Mouse (Mus musculus): ENCODE measurements around the gene Cfap43. TPM values are rescaled to one million over a fixed set of nuclear protein-coding genes. Genes with fewer than 3 reads are reported as not detected.

The Cfap43 gene
- polyA plus RNA-seq, 1 experiment from 2014 or later, result 1.7 TPM

GRCm38 (mm10) chr19:47936490-47936889, 17.4 kb upstream of the Cfap43 start:
- H3K4me2 ChIP-seq (ENCODE audit: low read length), result no peak overlapping the region

GRCm38 (mm10) chr19:47935530-47935929, 16.4 kb upstream of the Cfap43 start:
- H3K4me1 ChIP-seq (ENCODE audit: control insufficient read depth, insufficient read depth, low read length), result no peaks in the 10 kb centered on the region
- H3K27ac ChIP-seq (ENCODE audit: low read length), result no peak overlapping the region
- H3K9me3 ChIP-seq (replicated peaks; ENCODE audit: control insufficient read depth, low read length, poor library complexity, severe bottlenecking), result no peaks in the 10 kb centered on the region
- H3K4me3 ChIP-seq (ENCODE audit: low read depth, low read length), result no peak overlapping the region
- 90% methylated on average over 6 of the region's 6 CpGs for WGBS
- H3K9ac ChIP-seq (ENCODE audit: low read depth, low read length), result no peak overlapping the region
- H3K27me3 ChIP-seq (ENCODE audit: control insufficient read depth, insufficient read depth, low read depth, low read length), result no peaks in the 10 kb centered on the region
- no peak overlapping the region for H3K4me2 ChIP-seq (ENCODE audit: low read length)
- no peak for ATAC-seq
- H3K36me3 ChIP-seq (ENCODE audit: control insufficient read depth, insufficient read depth, low read length), result no peaks in the 10 kb centered on the region

More at GRCm38 (mm10) chr19:47936490-47936889, 17.4 kb upstream of the Cfap43 start:
- no peak overlapping the region for H3K9ac ChIP-seq (ENCODE audit: low read depth, low read length)
- 90% methylated on average over 11 of the region's 11 CpGs for WGBS
- H3K9me3 ChIP-seq (replicated peaks; ENCODE audit: control insufficient read depth, low read length, poor library complexity, severe bottlenecking), result no peaks in the 10 kb centered on the region
- H3K4me3 ChIP-seq (ENCODE audit: low read depth, low read length), result no peak overlapping the region
- no peaks in the 10 kb centered on the region for H3K36me3 ChIP-seq (ENCODE audit: control insufficient read depth, insufficient read depth, low read length)
- no peaks in the 10 kb centered on the region for H3K4me1 ChIP-seq (ENCODE audit: control insufficient read depth, insufficient read depth, low read length)
- no peak overlapping the region for H3K27ac ChIP-seq (ENCODE audit: low read length)
- H3K27me3 ChIP-seq (ENCODE audit: control insufficient read depth, insufficient read depth, low read depth, low read length), result peaks cover 3% of the 10 kb centered on the region
- ATAC-seq, result no peak

DNA sequence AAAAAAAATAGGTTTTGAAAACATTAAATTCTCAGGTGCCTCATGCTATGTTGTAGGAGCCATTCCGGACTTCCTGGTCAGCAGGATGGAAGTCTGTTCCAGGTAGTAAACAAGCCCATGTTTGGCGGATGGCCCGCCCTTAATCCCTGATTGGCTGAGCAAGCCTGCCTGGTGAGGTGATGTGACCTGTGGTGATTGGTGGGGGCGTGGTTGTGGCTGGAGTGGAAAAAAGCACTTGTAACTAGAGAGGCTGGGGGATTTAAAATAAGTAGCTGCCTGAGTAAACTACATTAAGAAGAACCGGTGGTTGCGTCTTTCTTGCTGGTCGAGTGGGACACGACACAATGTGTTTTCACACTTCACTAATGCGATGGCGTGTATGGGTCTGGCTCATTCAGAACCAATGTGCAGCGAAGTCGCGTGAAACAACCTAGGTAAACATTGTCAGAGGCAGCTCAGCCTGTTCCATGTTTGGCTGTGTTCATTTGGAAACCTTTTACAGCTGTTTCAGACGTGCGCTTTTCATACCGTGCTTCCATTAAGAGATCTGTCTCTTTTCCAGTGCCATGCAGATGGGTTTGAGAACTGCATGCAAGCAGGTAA, 15.7 kb upstream of the Cfap43 start:
- Histone ChIP-seq H3K27me3 (ENCODE audit: control insufficient read depth, insufficient read depth, low read depth, low read length) (no peaks in the 10 kb centered on the region), H3K4me1 (ENCODE audit: control insufficient read depth, insufficient read depth, low read length) (no peaks in the 10 kb centered on the region), H3K9me3 (replicated peaks; ENCODE audit: control insufficient read depth, low read length, poor library complexity, severe bottlenecking) (no peaks in the 10 kb centered on the region), H3K27ac (ENCODE audit: low read length) (no peak overlapping the region), H3K4me3 (ENCODE audit: low read depth, low read length) (no peak overlapping the region), H3K9ac (ENCODE audit: low read depth, low read length) (no peak overlapping the region), H3K36me3 (ENCODE audit: control insufficient read depth, insufficient read depth, low read length) (no peaks in the 10 kb centered on the region), H3K4me2 (ENCODE audit: low read length) (no peak overlapping the region)
- ATAC-seq, result no peak
- WGBS, result 70% methylated on average over 16 of the region's 16 CpGs

- no peak overlapping the region for H3K9ac ChIP-seq (ENCODE audit: low read depth, low read length)
- no peaks in the 10 kb centered on the region for H3K36me3 ChIP-seq (ENCODE audit: control insufficient read depth, insufficient read depth, low read length)
- no peak for ATAC-seq
- no peak overlapping the region for H3K27ac ChIP-seq (ENCODE audit: low read length)
- H3K4me3 ChIP-seq (ENCODE audit: low read depth, low read length), result no peak overlapping the region
- WGBS, result 93% methylated on average over 8 of the region's 8 CpGs
- H3K4me1 ChIP-seq (ENCODE audit: control insufficient read depth, insufficient read depth, low read length), result no peaks in the 10 kb centered on the region
- H3K27me3 ChIP-seq (ENCODE audit: control insufficient read depth, insufficient read depth, low read depth, low read length), result no peaks in the 10 kb centered on the region
- no peaks in the 10 kb centered on the region for H3K9me3 ChIP-seq (replicated peaks; ENCODE audit: control insufficient read depth, low read length, poor library complexity, severe bottlenecking)
- no peak overlapping the region for H3K4me2 ChIP-seq (ENCODE audit: low read length)
Measured at GRCm38 (mm10) chr19:47934146-47934545, 15.1 kb upstream of the Cfap43 start.

GRCm38 (mm10) chr19:47931982-47932638, 13.0 kb upstream of the Cfap43 start:
- H3K4me2 ChIP-seq (ENCODE audit: low read length), result no peak overlapping the region
- WGBS, result 42% methylated on average over 7 of the region's 7 CpGs
- H3K4me3 ChIP-seq (ENCODE audit: low read depth, low read length), result no peak overlapping the region
- ATAC-seq, result peak; percentile 76
- no peaks in the 10 kb centered on the region for H3K36me3 ChIP-seq (ENCODE audit: control insufficient read depth, insufficient read depth, low read length)
- no peaks in the 10 kb centered on the region for H3K27me3 ChIP-seq (ENCODE audit: control insufficient read depth, insufficient read depth, low read depth, low read length)
- H3K9me3 ChIP-seq (replicated peaks; ENCODE audit: control insufficient read depth, low read length, poor library complexity, severe bottlenecking), result no peaks in the 10 kb centered on the region
- H3K4me1 ChIP-seq (ENCODE audit: control insufficient read depth, insufficient read depth, low read length), result no peaks in the 10 kb centered on the region
- no peak overlapping the region for H3K9ac ChIP-seq (ENCODE audit: low read depth, low read length)
- H3K27ac ChIP-seq (ENCODE audit: low read length), result no peak overlapping the region

DNA sequence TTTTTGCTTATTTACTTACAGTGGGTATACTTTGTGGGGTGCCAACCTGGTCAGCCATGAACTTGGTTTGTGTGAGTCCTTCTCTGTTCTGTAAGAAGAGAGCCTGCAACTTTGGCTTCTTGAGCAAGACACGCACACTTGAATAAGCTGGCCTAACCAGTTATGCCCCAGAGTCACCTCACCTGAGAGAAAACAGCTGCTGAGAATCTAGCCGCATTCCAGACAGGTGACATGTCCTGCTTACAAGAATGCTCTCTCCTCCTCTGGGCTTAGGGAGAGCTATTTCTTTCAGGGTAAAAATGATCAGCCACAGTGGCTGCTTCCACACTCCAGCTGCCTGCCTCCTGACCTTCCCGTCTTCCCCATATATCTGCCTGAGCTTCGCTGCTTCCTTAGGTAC, 10.0 kb upstream of the Cfap43 start:
- Histone ChIP-seq H3K27ac (ENCODE audit: low read length) (no peak overlapping the region), H3K9me3 (replicated peaks; ENCODE audit: control insufficient read depth, low read length, poor library complexity, severe bottlenecking) (no peaks in the 10 kb centered on the region), H3K27me3 (ENCODE audit: control insufficient read depth, insufficient read depth, low read depth, low read length) (no peaks in the 10 kb centered on the region), H3K36me3 (ENCODE audit: control insufficient read depth, insufficient read depth, low read length) (no peaks in the 10 kb centered on the region), H3K4me2 (ENCODE audit: low read length) (no peak overlapping the region), H3K4me1 (ENCODE audit: control insufficient read depth, insufficient read depth, low read length) (no peaks in the 10 kb centered on the region), H3K4me3 (ENCODE audit: low read depth, low read length) (no peak overlapping the region), H3K9ac (ENCODE audit: low read depth, low read length) (no peak overlapping the region)
- ATAC-seq, result no peak
- 86% methylated on average over 4 of the region's 4 CpGs for WGBS

- H3K36me3 ChIP-seq (ENCODE audit: control insufficient read depth, insufficient read depth, low read length), result no peaks in the 10 kb centered on the region
- H3K9me3 ChIP-seq (replicated peaks; ENCODE audit: control insufficient read depth, low read length, poor library complexity, severe bottlenecking), result no peaks in the 10 kb centered on the region
- H3K9ac ChIP-seq (ENCODE audit: low read depth, low read length), result no peak overlapping the region
- H3K4me3 ChIP-seq (ENCODE audit: low read depth, low read length), result no peak overlapping the region
- no peaks in the 10 kb centered on the region for H3K4me1 ChIP-seq (ENCODE audit: control insufficient read depth, insufficient read depth, low read length)
- no peak overlapping the region for H3K27ac ChIP-seq (ENCODE audit: low read length)
- no peak for ATAC-seq
- no peak overlapping the region for H3K4me2 ChIP-seq (ENCODE audit: low read length)
- 89% methylated on average over 2 of the region's 2 CpGs for WGBS
- no peaks in the 10 kb centered on the region for H3K27me3 ChIP-seq (ENCODE audit: control insufficient read depth, insufficient read depth, low read depth, low read length)
Measured at GRCm38 (mm10) chr19:47927032-47927431, 7.9 kb upstream of the Cfap43 start.

DNA sequence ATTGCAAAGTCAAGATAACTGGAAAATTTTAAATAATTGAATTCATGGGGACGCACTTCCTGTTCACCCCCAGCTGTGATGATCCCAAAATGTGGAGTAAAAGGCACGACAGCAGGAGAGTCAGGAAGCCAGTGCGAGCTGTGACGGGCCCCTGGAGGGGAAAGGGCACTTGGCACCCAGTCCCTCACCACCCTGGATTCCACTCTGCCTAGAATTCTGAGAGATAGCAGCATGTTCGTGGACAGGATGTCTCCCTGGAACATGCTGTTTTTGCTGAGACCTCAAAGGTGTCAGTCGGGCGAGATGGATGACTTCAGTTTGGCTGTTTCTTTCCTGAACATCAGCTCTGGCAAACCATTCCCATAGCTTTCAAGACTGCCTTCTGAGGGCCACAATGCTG, 6.7 kb upstream of the Cfap43 start:
- Histone ChIP-seq H3K27me3 (ENCODE audit: control insufficient read depth, insufficient read depth, low read depth, low read length) (no peaks in the 10 kb centered on the region), H3K4me1 (ENCODE audit: control insufficient read depth, insufficient read depth, low read length) (no peaks in the 10 kb centered on the region), H3K4me2 (ENCODE audit: low read length) (no peak overlapping the region), H3K27ac (ENCODE audit: low read length) (no peak overlapping the region), H3K9me3 (replicated peaks; ENCODE audit: control insufficient read depth, low read length, poor library complexity, severe bottlenecking) (no peaks in the 10 kb centered on the region), H3K36me3 (ENCODE audit: control insufficient read depth, insufficient read depth, low read length) (no peaks in the 10 kb centered on the region), H3K4me3 (ENCODE audit: low read depth, low read length) (no peak overlapping the region), H3K9ac (ENCODE audit: low read depth, low read length) (no peak overlapping the region)
- ATAC-seq, result no peak
- 84% methylated on average over 7 of the region's 7 CpGs for WGBS

DNA sequence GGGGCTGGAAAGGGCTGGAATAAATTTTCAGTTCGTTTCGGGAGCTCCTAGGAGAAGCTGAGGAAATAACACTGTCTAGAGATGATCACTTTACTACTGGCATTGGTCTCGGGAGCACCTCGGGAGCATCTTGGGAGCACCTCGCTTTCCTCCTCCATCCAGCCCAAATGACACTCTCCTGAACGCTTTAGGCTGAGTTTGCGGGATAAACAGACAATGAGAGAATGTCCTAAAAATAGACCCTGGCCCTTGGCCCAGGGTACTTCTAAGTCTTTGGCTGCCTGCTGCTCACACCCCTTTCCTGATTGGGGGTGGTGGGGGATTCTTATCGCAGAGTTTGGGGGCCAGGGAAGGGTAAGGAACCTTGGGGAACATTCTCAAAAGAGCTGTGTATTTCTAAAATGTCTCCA, 884 bp upstream of the Cfap43 start:
- Histone ChIP-seq H3K36me3 (ENCODE audit: control insufficient read depth, insufficient read depth, low read length) (no peaks in the 10 kb centered on the region), H3K27ac (ENCODE audit: low read length) (no peak overlapping the region), H3K4me2 (ENCODE audit: low read length) (peak overlapping the region; percentile 81), H3K9ac (ENCODE audit: low read depth, low read length) (peak overlapping the region; percentile 75; the same call in 1 of the 2 replicates), H3K4me3 (ENCODE audit: low read depth, low read length) (peak overlapping the region; percentile 65), H3K27me3 (ENCODE audit: control insufficient read depth, insufficient read depth, low read depth, low read length) (no peaks in the 10 kb centered on the region), H3K4me1 (ENCODE audit: control insufficient read depth, insufficient read depth, low read length) (peaks cover 23% of the 10 kb centered on the region), H3K9me3 (replicated peaks; ENCODE audit: control insufficient read depth, low read length, poor library complexity, severe bottlenecking) (no peaks in the 10 kb centered on the region)
- WGBS, result 3% methylated on average over 8 of the region's 8 CpGs
- peak; percentile 19; the same call in 1 of the 2 replicates for ATAC-seq
